Mouse (Mus musculus): ENCODE results near the gene Tlx2. TPM values are rescaled to one million over a fixed set of nuclear protein-coding genes. Genes with fewer than 3 reads are reported as not detected.
A peak's percentile ranks its signal among the peaks of the same experiment; 100 is the strongest.

The Tlx2 gene
- polyA plus RNA-seq, 1 experiment = 0.06 TPM

GRCm38 (mm10) chr6:83117165-83117438 is 47.0 kb upstream of the Tlx2 start:
- Histone ChIP-seq H3K4me3 (no peak overlapping the region), H3K4me2 (ENCODE audit: low read depth) (no peak overlapping the region), H3ac (ENCODE audit: control insufficient read depth, insufficient read length) (no peak overlapping the region), H3K36me3 (ENCODE audit: control insufficient read depth, insufficient read depth) (no peaks in the 10 kb centered on the region), H3K27me3 (ENCODE audit: control insufficient read depth, insufficient read depth, insufficient read length) (no peaks in the 10 kb centered on the region), H3K79me2 (ENCODE audit: control insufficient read depth, insufficient read depth) (peaks cover 21% of the 10 kb centered on the region)
- TF ChIP-seq MYOD1 (IDR thresholded peaks at IDR 0.05; ENCODE audit: control insufficient read depth in 1 of 3, insufficient read length in 2 of 3, low read depth in 2 of 3) = no peak
- no peak for TF ChIP-seq MYOG (IDR thresholded peaks at IDR 0.05; ENCODE audit: control insufficient read depth in 1 of 3, insufficient read depth in 1 of 3, insufficient read length in 2 of 3, low read depth in 2 of 3)
- TF ChIP-seq POLR2A (IDR thresholded peaks at IDR 0.05; ENCODE audit: insufficient read length, low read depth) = no peak
- no peak for TF ChIP-seq TCF12 (IDR thresholded peaks at IDR 0.05; ENCODE audit: insufficient read depth, poor library complexity, severe bottlenecking)
- no peak for TF ChIP-seq MAX (IDR thresholded peaks at IDR 0.05; ENCODE audit: low read depth)
- TF ChIP-seq SRF (IDR thresholded peaks at IDR 0.05; ENCODE audit: control insufficient read depth, insufficient read length, low read depth) = no peak
- TF ChIP-seq USF1 (IDR thresholded peaks at IDR 0.05; ENCODE audit: low read depth) = no peak

GRCm38 (mm10) chr6:83116373-83117164 is 46.5 kb upstream of the Tlx2 start:
- peaks cover 21% of the 10 kb centered on the region for H3K79me2 ChIP-seq (ENCODE audit: control insufficient read depth, insufficient read depth)
- no peak for TF ChIP-seq USF1 (IDR thresholded peaks at IDR 0.05; ENCODE audit: low read depth)
- no peak for TF ChIP-seq SRF (IDR thresholded peaks at IDR 0.05; ENCODE audit: control insufficient read depth, insufficient read length, low read depth)
- peak; percentile 28 for TF ChIP-seq POLR2AphosphoS2 (IDR thresholded peaks at IDR 0.05; ENCODE audit: insufficient read length, low read depth)
- no peak for TF ChIP-seq E2F4 (IDR thresholded peaks at IDR 0.05; ENCODE audit: insufficient read depth)
- H3K4me2 ChIP-seq (ENCODE audit: low read depth) = peak overlapping the region; percentile 88
- peak overlapping the region; percentile 90 for H3ac ChIP-seq (ENCODE audit: control insufficient read depth, insufficient read length)
- H3K27me3 ChIP-seq (ENCODE audit: control insufficient read depth, insufficient read depth, insufficient read length) = no peaks in the 10 kb centered on the region
- no peaks in the 10 kb centered on the region for H3K36me3 ChIP-seq (ENCODE audit: control insufficient read depth, insufficient read depth)
- peak overlapping the region; percentile 75 for H3K4me3 ChIP-seq

- Histone ChIP-seq H3ac (ENCODE audit: control insufficient read depth, insufficient read length) (peak overlapping the region; percentile 90), H3K27me3 (ENCODE audit: control insufficient read depth, insufficient read depth, insufficient read length) (no peaks in the 10 kb centered on the region), H3K36me3 (ENCODE audit: control insufficient read depth, insufficient read depth) (no peaks in the 10 kb centered on the region), H3K4me3 (peak overlapping the region; percentile 75), H3K79me2 (ENCODE audit: control insufficient read depth, insufficient read depth) (peaks cover 20% of the 10 kb centered on the region), H3K4me2 (ENCODE audit: low read depth) (peak overlapping the region; percentile 88)
- TF ChIP-seq TCF3 (IDR thresholded peaks at IDR 0.05; ENCODE audit: insufficient read length, low read depth) = no peak
- no peak for TF ChIP-seq CEBPB (IDR thresholded peaks at IDR 0.05; ENCODE audit: insufficient read depth, poor library complexity, severe bottlenecking)
- no peak for TF ChIP-seq E2F4 (IDR thresholded peaks at IDR 0.05; ENCODE audit: insufficient read depth)
- TF ChIP-seq MYOD1 (IDR thresholded peaks at IDR 0.05; ENCODE audit: control insufficient read depth in 1 of 3, insufficient read length in 2 of 3, low read depth in 2 of 3) = no peak
- TF ChIP-seq MAX (IDR thresholded peaks at IDR 0.05; ENCODE audit: low read depth) = no peak
- TF ChIP-seq POLR2AphosphoS2 (IDR thresholded peaks at IDR 0.05; ENCODE audit: insufficient read length, low read depth) = no peak
- TF ChIP-seq REST (IDR thresholded peaks at IDR 0.05; ENCODE audit: insufficient read depth, insufficient read length) = no peak
- no peak for TF ChIP-seq SRF (IDR thresholded peaks at IDR 0.05; ENCODE audit: control insufficient read depth, insufficient read length, low read depth)
- no peak for TF ChIP-seq MYOG (IDR thresholded peaks at IDR 0.05; ENCODE audit: control insufficient read depth in 1 of 3, insufficient read depth in 1 of 3, insufficient read length in 2 of 3, low read depth in 2 of 3)
- no peak for TF ChIP-seq USF1 (IDR thresholded peaks at IDR 0.05; ENCODE audit: low read depth)
- no peak for TF ChIP-seq POLR2A (IDR thresholded peaks at IDR 0.05; ENCODE audit: insufficient read length, low read depth)
- no peak for TF ChIP-seq TCF12 (IDR thresholded peaks at IDR 0.05; ENCODE audit: insufficient read depth, poor library complexity, severe bottlenecking)
Observed at GRCm38 (mm10) chr6:83115682-83116372, 45.7 kb upstream of the Tlx2 start.

- Histone ChIP-seq H3K4me2 (ENCODE audit: low read depth) (peak within 1 kb of the TSS; percentile 88), H3K79me2 (ENCODE audit: control insufficient read depth, insufficient read depth) (peaks cover 20% of the 10 kb centered on the region), H3K4me3 (peak within 1 kb of the TSS; percentile 75), H3ac (ENCODE audit: control insufficient read depth, insufficient read length) (peak within 1 kb of the TSS; percentile 90), H3K27me3 (ENCODE audit: control insufficient read depth, insufficient read depth, insufficient read length) (no peaks in the 10 kb centered on the region), H3K36me3 (ENCODE audit: control insufficient read depth, insufficient read depth) (peaks cover 3% of the 10 kb centered on the region)
- TF ChIP-seq TCF3 (IDR thresholded peaks at IDR 0.05; ENCODE audit: insufficient read length, low read depth) = no peak
- no peak for TF ChIP-seq TCF12 (IDR thresholded peaks at IDR 0.05; ENCODE audit: insufficient read depth, poor library complexity, severe bottlenecking)
- TF ChIP-seq CEBPB (IDR thresholded peaks at IDR 0.05; ENCODE audit: insufficient read depth, poor library complexity, severe bottlenecking) = no peak
- no peak for TF ChIP-seq USF1 (IDR thresholded peaks at IDR 0.05; ENCODE audit: low read depth)
- no peak for TF ChIP-seq MAX (IDR thresholded peaks at IDR 0.05; ENCODE audit: low read depth)
- no peak for TF ChIP-seq REST (IDR thresholded peaks at IDR 0.05; ENCODE audit: insufficient read depth, insufficient read length)
- TF ChIP-seq MYOG (IDR thresholded peaks at IDR 0.05; ENCODE audit: control insufficient read depth in 1 of 3, insufficient read depth in 1 of 3, insufficient read length in 2 of 3, low read depth in 2 of 3) = no peak
- peak in 1 of 3 experiments; percentile 10 for TF ChIP-seq MYOD1 (IDR thresholded peaks at IDR 0.05; ENCODE audit: control insufficient read depth in 1 of 3, insufficient read length in 2 of 3, low read depth in 2 of 3)
- TF ChIP-seq POLR2A (IDR thresholded peaks at IDR 0.05; ENCODE audit: insufficient read length, low read depth) = peak; percentile 93
- no peak for TF ChIP-seq E2F4 (IDR thresholded peaks at IDR 0.05; ENCODE audit: insufficient read depth)
- TF ChIP-seq SRF (IDR thresholded peaks at IDR 0.05; ENCODE audit: control insufficient read depth, insufficient read length, low read depth) = no peak
- TF ChIP-seq POLR2AphosphoS2 (IDR thresholded peaks at IDR 0.05; ENCODE audit: insufficient read length, low read depth) = peak; percentile 83
Observed at GRCm38 (mm10) chr6:83115011-83115671, 45.0 kb upstream of the Tlx2 start, which contains the start of gene Mogs. Mogs (plus strand) TSS chr6:83115496.
